Mouse (Mus musculus) gastrocnemius, postnatal 36 days (tissue): ENCODE measurements around the gene Zmym1. TPM values are rescaled to one million over a fixed set of nuclear protein-coding genes. Genes with fewer than 3 reads are reported as not detected.
"Not testable (repeated sequence)": the region's sequence is repeated elsewhere in the genome, so short reads cannot be mapped to it uniquely, and the experiment has no call there.

Experiments
- DNase-seq, 2 experiments: peaks; one replicate each; pipeline ENCODE4 v3.0.0; 2022
- intact Hi-C: fragments of 180-260 bp; cut with DNase I; formaldehyde crosslinking; loops from one replicate; pipeline ENCODE4 v1.15.1; 2025
- total RNA-seq, 2 experiments: library from RNA; stranded (reverse); gene quantifications; 2 replicates each; pipeline ENCODE4 v1.2.3; 2021

Gene Zmym1
- total RNA-seq, 2 experiments from 2014 or later, result 4.2 to 4.5 TPM

- intact Hi-C loops, result no loop called here
- no peak for DNase-seq
Observed at GRCm38 (mm10) chr4:127037158-127037557, 23.8 kb downstream of the Zmym1 start.

DNA sequence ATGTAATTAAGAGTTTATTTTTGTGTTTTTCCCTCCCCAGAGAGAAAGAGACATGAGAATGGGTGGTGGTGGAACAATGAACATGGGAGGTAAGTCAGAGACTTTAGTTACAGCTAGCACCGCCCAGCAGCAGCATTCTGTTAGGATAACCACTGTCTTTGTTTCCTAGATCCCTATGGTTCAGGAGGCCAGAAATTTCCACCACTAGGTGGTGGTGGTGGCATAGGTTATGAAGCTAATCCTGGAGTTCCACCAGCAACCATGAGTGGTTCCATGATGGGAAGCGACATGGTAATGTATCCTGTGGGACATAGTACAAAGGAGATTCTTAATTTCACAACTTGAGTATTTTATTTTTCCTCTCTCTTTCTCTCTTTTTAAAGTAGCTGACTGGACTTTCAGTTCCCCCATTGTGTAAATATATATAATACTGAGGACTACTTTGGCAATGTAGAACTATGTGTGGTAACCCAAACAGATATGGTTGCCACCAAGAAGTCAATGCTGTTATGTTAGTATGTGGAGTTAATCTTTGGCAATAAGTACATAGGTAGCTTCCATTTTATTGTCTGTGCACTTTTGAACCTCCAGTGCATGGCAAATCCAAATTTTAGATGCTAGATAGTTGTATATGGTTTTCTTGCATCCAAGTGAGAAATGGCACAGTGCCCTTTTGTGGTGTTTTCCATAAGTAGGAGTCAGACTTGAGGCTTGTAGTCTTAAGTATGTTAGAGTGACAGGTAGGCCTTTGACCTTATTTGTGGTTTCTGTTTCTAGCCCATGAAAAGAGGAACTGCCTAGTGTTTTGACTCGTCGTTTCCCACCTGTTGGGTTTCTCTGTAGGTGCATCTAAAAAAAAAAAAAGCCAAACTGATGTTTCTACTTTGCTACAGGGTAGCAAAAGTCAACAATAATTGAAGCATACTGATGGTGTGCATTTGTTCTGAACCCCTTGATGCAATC lies 33.4 kb downstream of the Zmym1 start:
- no peak for DNase-seq
- intact Hi-C loops, result no loop called here

- intact Hi-C loops, result no loop called here
- no peak for DNase-seq
Observed at GRCm38 (mm10) chr4:127026826-127027225, 34.1 kb downstream of the Zmym1 start.

- intact Hi-C loops, result no loop called here
- no peak for DNase-seq
Observed at GRCm38 (mm10) chr4:127024240-127024639, 36.7 kb downstream of the Zmym1 start.

GRCm38 (mm10) chr4:127023201-127023600 lies 37.8 kb downstream of the Zmym1 start:
- intact Hi-C loops, result no loop called here
- no peak for DNase-seq

GRCm38 (mm10) chr4:127021989-127022626 lies 38.8 kb downstream of the Zmym1 start:
- intact Hi-C loops, result no loop called here
- peak; percentile 75 to 83 for DNase-seq

DNA sequence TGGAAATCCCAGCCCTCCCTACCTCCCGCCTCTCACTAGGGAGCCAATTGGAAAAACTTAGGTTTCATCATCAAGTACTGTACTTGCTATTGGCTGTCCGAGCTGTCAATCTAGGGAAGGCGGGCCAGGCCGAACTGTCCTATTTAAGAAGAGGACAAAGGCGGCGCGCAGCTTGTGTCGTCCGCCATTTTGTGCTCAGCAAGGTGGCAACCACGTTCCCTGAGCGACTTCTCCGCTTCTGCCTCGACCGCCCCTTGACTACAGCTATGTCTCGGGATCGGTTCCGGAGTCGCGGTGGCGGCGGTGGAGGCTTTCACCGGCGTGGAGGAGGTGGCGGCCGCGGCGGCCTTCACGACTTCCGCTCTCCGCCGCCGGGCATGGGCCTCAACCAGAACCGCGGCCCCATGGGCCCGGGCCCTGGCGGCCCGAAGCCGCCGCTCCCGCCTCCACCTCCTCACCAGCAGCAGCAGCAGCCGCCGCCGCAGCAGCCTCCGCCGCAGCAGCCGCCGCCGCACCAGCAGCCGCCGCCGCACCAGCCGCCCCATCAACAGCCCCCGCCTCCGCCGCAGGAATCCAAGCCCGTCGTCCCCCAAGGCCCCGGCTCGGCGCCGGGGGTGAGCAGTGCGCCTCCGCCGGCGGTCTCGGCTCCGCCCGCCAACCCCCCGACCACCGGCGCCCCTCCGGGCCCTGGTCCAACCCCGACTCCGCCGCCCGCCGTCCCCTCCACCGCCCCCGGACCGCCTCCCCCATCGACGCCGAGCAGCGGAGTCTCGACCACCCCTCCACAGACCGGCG lies 39.6 kb downstream of the Zmym1 start, which contains the start of gene Sfpq:
Sfpq (plus strand) TSS at position 174 of the 795 bp plus-strand sequence.
- intact Hi-C loops, result no loop called here

DNA sequence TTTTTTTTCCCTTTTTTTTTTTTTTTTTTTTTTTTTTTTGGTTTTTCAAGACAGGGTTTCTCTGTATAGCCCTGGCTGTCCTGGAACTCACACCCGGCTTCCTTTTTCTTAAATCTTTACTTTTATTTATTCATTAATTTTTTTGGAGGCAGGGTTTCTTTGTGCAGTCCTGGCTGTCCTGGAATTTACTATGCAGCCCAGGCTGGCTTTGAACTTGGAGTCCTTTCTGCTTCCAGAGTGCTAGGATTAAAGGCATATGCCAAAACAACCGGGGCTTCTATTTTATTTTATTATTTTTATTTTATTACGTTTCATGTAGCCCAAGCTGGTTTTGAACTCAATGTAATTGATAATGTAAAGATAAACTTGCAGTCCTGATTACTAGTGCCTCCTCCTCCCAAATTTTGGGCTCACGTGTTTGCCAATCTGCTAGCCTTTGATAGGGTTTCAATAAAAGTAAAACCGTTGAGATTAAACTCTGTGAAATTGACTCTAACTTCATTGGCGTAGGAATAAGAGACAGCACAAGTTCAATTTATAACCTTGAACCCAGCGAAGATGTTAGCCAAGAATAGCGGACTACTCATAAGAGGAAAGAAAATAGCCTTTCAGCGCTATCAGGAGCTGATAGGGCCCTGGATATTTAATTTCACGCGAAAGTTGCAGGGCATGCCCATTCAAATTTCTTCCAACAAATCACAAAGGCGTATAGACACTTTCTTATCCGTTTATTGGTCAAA lies 40.4 kb downstream of the Zmym1 start:
- DNase-seq, result no peak
- intact Hi-C loops, result no loop called here

More for the DNA sequence above, 39.6 kb downstream of the Zmym1 start, which contains the start of gene Sfpq:
- DNase-seq, result peak; percentile 97 to 100

- intact Hi-C loops, result no loop called here
- DNase-seq, result no peak
Observed at GRCm38 (mm10) chr4:127016366-127016765, 44.6 kb downstream of the Zmym1 start.

DNA sequence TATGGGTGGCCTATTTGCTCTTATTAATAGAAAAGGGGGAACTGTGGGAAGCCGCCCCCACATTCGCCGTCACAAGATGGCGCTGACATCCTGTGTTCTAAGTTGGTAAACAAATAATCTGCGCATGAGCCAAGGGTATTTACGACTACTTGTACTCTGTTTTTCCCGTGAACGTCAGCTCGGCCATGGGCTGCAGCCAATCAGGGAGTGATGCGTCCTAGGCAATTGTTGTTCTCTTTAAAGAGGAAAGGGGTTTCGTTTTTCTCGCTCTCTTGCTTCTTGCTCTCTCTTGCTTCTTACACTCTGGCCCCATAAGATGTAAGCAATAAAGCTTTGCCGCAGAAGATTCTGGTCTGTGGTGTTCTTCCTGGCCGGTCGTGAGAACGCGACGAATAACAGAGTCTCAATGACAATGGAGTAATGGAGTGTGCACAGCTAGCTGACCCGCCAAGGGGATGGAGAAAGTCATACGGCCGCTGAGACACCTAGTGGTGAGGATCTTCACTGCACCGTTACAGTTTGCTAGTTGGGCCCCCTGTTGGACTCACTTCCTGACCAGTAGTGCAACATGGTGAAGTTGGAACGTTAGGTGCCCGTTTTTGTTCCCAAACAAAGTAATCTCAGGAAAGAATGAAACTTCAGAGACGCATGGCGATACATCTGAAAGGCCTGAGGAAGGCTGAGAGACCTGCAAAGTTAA lies 45.5 kb downstream of the Zmym1 start:
- intact Hi-C loops, result not testable (repeated sequence)

GRCm38 (mm10) chr4:127005113-127005936 lies 55.6 kb downstream of the Zmym1 start:
- intact Hi-C loops, result no loop called here

More for the DNA sequence above, 45.5 kb downstream of the Zmym1 start:
- DNase-seq, result peak; percentile 71 to 77

DNA sequence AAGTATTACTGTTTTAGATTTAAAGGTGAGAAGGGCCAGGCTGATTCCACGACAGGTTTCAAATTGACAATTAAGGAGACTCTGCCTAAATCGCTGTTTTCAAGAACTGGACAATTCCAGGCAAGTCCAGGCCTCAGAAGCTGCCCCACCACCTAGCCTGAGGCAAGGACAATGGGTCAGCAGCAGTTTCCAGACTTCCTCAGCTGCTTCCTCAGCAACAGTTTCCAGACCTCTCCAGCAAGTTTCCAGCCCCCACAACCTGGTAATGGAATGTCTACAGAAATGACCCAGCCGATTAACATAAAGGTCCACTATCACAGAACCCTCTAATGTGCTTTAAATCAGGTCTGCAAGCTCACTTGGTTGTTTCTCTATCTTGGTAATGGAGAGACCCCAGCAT lies 56.6 kb downstream of the Zmym1 start:
- DNase-seq, result no peak
- intact Hi-C loops, result no loop called here

More at GRCm38 (mm10) chr4:127005113-127005936, 55.6 kb downstream of the Zmym1 start:
- no peak for DNase-seq

DNA sequence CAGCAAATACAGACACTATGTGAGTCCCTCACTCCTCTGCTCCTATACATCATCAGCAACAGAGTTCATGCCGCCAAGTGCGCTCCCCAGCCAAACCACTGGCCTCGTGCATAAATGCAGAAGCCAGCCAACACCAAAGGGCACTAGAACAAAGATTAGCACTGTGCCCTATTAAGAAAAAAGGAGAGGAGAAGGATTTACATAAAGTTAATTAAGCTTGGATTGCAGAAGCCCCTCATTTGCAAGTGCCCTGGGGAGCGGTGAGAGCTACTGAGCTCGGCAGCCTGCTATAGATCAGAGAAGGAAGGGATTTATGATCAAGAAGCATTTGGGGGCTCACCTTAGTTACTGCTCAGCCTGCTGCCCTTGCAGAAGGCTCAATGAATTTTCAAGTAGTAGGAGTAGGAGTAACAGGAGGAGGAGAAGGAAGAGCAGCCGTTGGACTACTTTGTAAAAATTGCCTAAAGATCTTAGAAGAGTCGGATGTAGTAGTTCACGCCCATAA lies 60.3 kb downstream of the Zmym1 start:
- intact Hi-C loops, result no loop called here
- DNase-seq, result no peak

DNA sequence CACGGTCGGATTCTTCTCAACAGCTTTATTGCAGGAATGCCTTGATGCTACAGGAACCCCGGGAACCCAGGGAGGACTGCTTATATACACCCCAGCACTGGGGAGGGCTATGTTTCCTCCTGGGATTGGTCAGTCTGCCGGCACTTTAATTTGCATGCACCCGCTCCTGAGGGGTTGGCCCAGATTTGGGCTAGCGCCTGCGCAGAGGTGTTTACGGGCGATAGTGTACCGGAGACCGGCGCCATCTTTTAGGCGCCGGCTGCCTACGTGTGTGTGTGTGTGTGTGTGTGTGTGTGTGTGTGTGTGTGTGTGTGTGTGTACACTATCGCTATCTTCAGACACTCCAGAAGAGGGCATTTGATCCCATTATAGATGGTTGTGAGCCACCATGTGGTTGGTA lies 61.6 kb downstream of the Zmym1 start:
- DNase-seq, intact Hi-C loops: not testable (repeated sequence)
